Mouse (Mus musculus) cerebellum, postnatal 25 days (tissue): ENCODE measurements around the gene Tmem30b.
"Not testable (repeated sequence)": the region's sequence is repeated elsewhere in the genome, so short reads cannot be mapped to it uniquely, and the experiment has no call there.

Source experiments
- DNase-seq, 2 experiments: peaks; one replicate each; pipeline ENCODE4 v3.0.0; 2021; ENCODE audit warnings: mixed read lengths in 2 of 2

Gene Tmem30b

GRCm38 (mm10) chr12:73546086-73546711 lies at the start of gene Tmem30b:
Tmem30b (minus strand) TSS chr12:73546392.
- no peak for DNase-seq

GRCm38 (mm10) chr12:73595226-73595625 lies 49.0 kb upstream of the Tmem30b start:
- DNase-seq, result no peak

- no peak for DNase-seq
Observed at GRCm38 (mm10) chr12:73594177-73594745, 48.1 kb upstream of the Tmem30b start.

- DNase-seq, result no peak
Observed at GRCm38 (mm10) chr12:73593021-73593798, 47.0 kb upstream of the Tmem30b start.

- DNase-seq, result no peak
Observed at GRCm38 (mm10) chr12:73591625-73592024, 45.4 kb upstream of the Tmem30b start.

GRCm38 (mm10) chr12:73590627-73591276 lies 44.6 kb upstream of the Tmem30b start:
- no peak for DNase-seq

GRCm38 (mm10) chr12:73587262-73587661 lies 41.1 kb upstream of the Tmem30b start:
- DNase-seq, result no peak

- no peak for DNase-seq
Observed at GRCm38 (mm10) chr12:73585850-73586249, 39.7 kb upstream of the Tmem30b start.

- no peak for DNase-seq
Observed at GRCm38 (mm10) chr12:73585241-73585801, 39.1 kb upstream of the Tmem30b start.

GRCm38 (mm10) chr12:73584610-73585240 lies 38.5 kb upstream of the Tmem30b start, which contains the start of gene Prkch:
Prkch (plus strand) TSS chr12:73584796.
- DNase-seq, result peak; percentile 35 to 60

- no peak for DNase-seq
Observed at GRCm38 (mm10) chr12:73583813-73584609, 37.8 kb upstream of the Tmem30b start.

- no peak for DNase-seq
Observed at GRCm38 (mm10) chr12:73583318-73583717, 37.1 kb upstream of the Tmem30b start.

GRCm38 (mm10) chr12:73580811-73581210 lies 34.6 kb upstream of the Tmem30b start:
- no peak for DNase-seq

- DNase-seq, result no peak
Observed at GRCm38 (mm10) chr12:73578141-73578540, 31.9 kb upstream of the Tmem30b start.

- no peak for DNase-seq
Observed at GRCm38 (mm10) chr12:73574632-73575031, 28.4 kb upstream of the Tmem30b start.

- no peak for DNase-seq
Observed at GRCm38 (mm10) chr12:73565620-73565969, 19.4 kb upstream of the Tmem30b start.

- peak; percentile 22 for DNase-seq
Observed at GRCm38 (mm10) chr12:73564795-73565619, 18.8 kb upstream of the Tmem30b start.

- no peak for DNase-seq
Observed at GRCm38 (mm10) chr12:73564176-73564575, 18.0 kb upstream of the Tmem30b start.

- not testable (repeated sequence) for DNase-seq
Observed at GRCm38 (mm10) chr12:73563122-73563521, 16.9 kb upstream of the Tmem30b start.

- no peak for DNase-seq
Observed at GRCm38 (mm10) chr12:73560091-73560490, 13.9 kb upstream of the Tmem30b start.
